8 mouse cellular contexts compared by ENCODE assay signal in the genomic region with DNA sequence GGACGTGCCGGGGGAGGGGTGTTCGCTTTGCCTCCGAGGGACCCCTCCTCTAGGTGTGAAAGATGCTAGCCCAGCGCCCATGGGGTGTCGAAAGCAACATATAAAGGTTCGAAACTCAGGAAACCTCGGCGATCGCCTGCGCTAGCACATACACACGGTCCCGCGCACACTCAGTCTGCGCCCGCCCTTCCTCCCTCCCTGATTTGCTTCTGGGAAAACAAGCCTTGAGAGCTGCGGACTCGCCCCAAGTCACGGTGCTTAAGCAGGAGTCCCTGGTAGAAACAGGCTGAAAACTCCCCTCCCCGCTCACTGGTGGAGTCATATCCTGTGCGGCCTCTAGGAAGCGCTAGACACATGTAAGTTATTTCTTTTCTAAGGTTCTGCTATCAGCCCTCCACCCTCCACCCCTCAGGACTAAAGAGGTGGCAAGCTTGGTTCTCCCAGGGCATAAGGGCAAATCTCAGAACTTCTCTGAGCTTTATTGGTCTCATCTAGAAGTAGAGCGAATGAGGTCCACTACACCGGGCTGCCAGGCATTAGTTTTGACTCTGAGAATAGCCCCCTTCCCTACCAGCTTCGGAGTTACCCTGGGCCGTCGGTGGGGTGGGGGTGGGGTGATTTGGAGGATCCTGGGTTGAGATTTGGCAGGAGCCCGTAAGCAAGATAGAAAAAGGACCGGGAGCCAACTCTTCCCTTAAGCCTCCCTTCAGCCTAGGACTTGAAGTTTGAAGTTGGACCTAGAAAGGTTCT. TPM values are rescaled to one million over a fixed set of nuclear protein-coding genes. Genes with fewer than 3 reads are reported as not detected.
DNase-seq lines count a peak whose midpoint lies in the region; ATAC-seq and TF ChIP-seq lines count a peak whose summit lies in the region.

No protein-coding gene starts in this region.

- H3K27me3 ChIP-seq in heart, embryonic 10.5 days (ENCODE audit: insufficient read depth, poor library complexity, severe bottlenecking): no peaks in the 10 kb centered on the region
- H3K27me3 ChIP-seq in kidney, embryonic 14.5 days (ENCODE audit: control insufficient read depth, insufficient read depth, low read length): no peaks in the 10 kb centered on the region
- H3K27me3 ChIP-seq in limb, embryonic 14.5 days (ENCODE audit: control insufficient read depth, insufficient read depth, low read length): no peaks in the 10 kb centered on the region
- no peaks in the 10 kb centered on the region for H3K27me3 ChIP-seq in midbrain, embryonic 16.5 days (ENCODE audit: control insufficient read depth, insufficient read depth, low read depth, low read length)
- H3K27me3 ChIP-seq in spleen, adult 2 months (ENCODE audit: control insufficient read depth, insufficient read depth, low read length): no peaks in the 10 kb centered on the region

- peaks cover 2% of the 10 kb centered on the region; the same call in 1 of the 2 replicates for H3K36me3 ChIP-seq in heart, embryonic 10.5 days
- H3K36me3 ChIP-seq in kidney, embryonic 14.5 days (ENCODE audit: control insufficient read depth, insufficient read depth, low read length): no peaks in the 10 kb centered on the region
- no peaks in the 10 kb centered on the region for H3K36me3 ChIP-seq in limb, embryonic 14.5 days (ENCODE audit: control insufficient read depth, insufficient read depth, low read length)
- no peaks in the 10 kb centered on the region for H3K36me3 ChIP-seq in midbrain, embryonic 16.5 days (ENCODE audit: control insufficient read depth, insufficient read depth, low read length)
- no peaks in the 10 kb centered on the region for H3K36me3 ChIP-seq in spleen, adult 2 months (ENCODE audit: control insufficient read depth, insufficient read depth, low read length)

- H3K4me3 ChIP-seq in embryonic fibroblast, embryonic 13.5 days (ENCODE audit: insufficient read depth, low read length): peak overlapping the region; percentile 58
- peak overlapping the region; percentile 91 for H3K4me3 ChIP-seq in heart, embryonic 10.5 days
- peak overlapping the region; percentile 87 for H3K4me3 ChIP-seq in kidney, embryonic 14.5 days (ENCODE audit: low read length)
- H3K4me3 ChIP-seq in limb, embryonic 14.5 days (replicated peaks; ENCODE audit: low read length): peak overlapping the region; percentile 77
- peak overlapping the region; percentile 77 for H3K4me3 ChIP-seq in midbrain, embryonic 16.5 days (ENCODE audit: low read depth, low read length)
- H3K4me3 ChIP-seq in spleen, adult 2 months (ENCODE audit: extremely low read depth, insufficient read depth, insufficient read length): peak overlapping the region; percentile 70

- ATAC-seq in kidney, embryonic 14.5 days (ENCODE audit: low FRiP score, low TSS enrichment): peak; percentile 74
- peak; percentile 48 for ATAC-seq in limb, embryonic 14.5 days (ENCODE audit: low FRiP score, low read depth)
- peak; percentile 49 for ATAC-seq in midbrain, embryonic 16.5 days

- H3K9ac ChIP-seq in kidney, embryonic 14.5 days (ENCODE audit: low read depth, low read length): peak overlapping the region; percentile 96
- peak overlapping the region; percentile 78 for H3K9ac ChIP-seq in limb, embryonic 14.5 days (ENCODE audit: low read depth, low read length, severe bottlenecking)
- peak overlapping the region; percentile 82 for H3K9ac ChIP-seq in midbrain, embryonic 16.5 days (ENCODE audit: low read depth, low read length)

- peak; percentile 27; the same call in 1 of the 2 replicates for TF ChIP-seq CTCF in embryonic fibroblast, embryonic 13.5 days (IDR thresholded peaks at IDR 0.05; ENCODE audit: borderline replicate concordance, insufficient read depth, low read length)
- TF ChIP-seq CTCF in spleen, adult 2 months (IDR thresholded peaks at IDR 0.05; ENCODE audit: extremely low read depth, insufficient read depth, insufficient read length, insufficient replicate concordance): peak; percentile 74; the same call in 1 of the 2 replicates

- DNase-seq in B cell, adult 2 months: peak; percentile 88 to 91
- peak; percentile 98 for DNase-seq in brain, adult 2 months (ENCODE audit: low read depth, low spot score)
- DNase-seq in heart, embryonic 10.5 days (ENCODE audit: low spot score): peak; percentile 95
- peak; percentile 97 for DNase-seq in limb, embryonic 14.5 days (ENCODE audit: low spot score)
- DNase-seq in spleen, adult 2 months (ENCODE audit: low read depth in 1 of 2, low spot score in 2 of 2): peak; percentile 88 to 91

- H3K4me1 ChIP-seq in embryonic fibroblast, embryonic 13.5 days (ENCODE audit: control insufficient read depth, insufficient read depth, low read length): no peaks in the 10 kb centered on the region; the same call in 1 of the 2 replicates
- peaks cover 10% of the 10 kb centered on the region for H3K4me1 ChIP-seq in heart, embryonic 10.5 days
- H3K4me1 ChIP-seq in kidney, embryonic 14.5 days (ENCODE audit: control insufficient read depth, insufficient read depth, low read length): peaks cover 31% of the 10 kb centered on the region
- peaks cover 21% of the 10 kb centered on the region for H3K4me1 ChIP-seq in limb, embryonic 14.5 days (ENCODE audit: control insufficient read depth, insufficient read depth, low read length)
- peaks cover 22% of the 10 kb centered on the region for H3K4me1 ChIP-seq in midbrain, embryonic 16.5 days (ENCODE audit: control insufficient read depth, insufficient read depth, low read length)
- H3K4me1 ChIP-seq in spleen, adult 2 months (ENCODE audit: control insufficient read depth, insufficient read depth, insufficient read length): no peaks in the 10 kb centered on the region; the same call in none of the 2 replicates

- WGBS in heart, embryonic 10.5 days: under 1% methylated on average over 29 of the region's 29 CpGs
- WGBS in kidney, embryonic 14.5 days: under 1% methylated on average over 29 of the region's 29 CpGs
- WGBS in limb, embryonic 14.5 days: under 1% methylated on average over 29 of the region's 29 CpGs
- WGBS in midbrain, embryonic 16.5 days: under 1% methylated on average over 29 of the region's 29 CpGs
- WGBS in spleen, adult 2 months: under 1% methylated on average over 29 of the region's 29 CpGs

- H3K9me3 ChIP-seq in heart, embryonic 10.5 days: no peaks in the 10 kb centered on the region
- no peaks in the 10 kb centered on the region for H3K9me3 ChIP-seq in kidney, embryonic 14.5 days (ENCODE audit: control insufficient read depth, low read length)
- no peaks in the 10 kb centered on the region for H3K9me3 ChIP-seq in limb, embryonic 14.5 days (ENCODE audit: control insufficient read depth, low read length)
- no peaks in the 10 kb centered on the region for H3K9me3 ChIP-seq in midbrain, embryonic 16.5 days (replicated peaks; ENCODE audit: control insufficient read depth, low read length, poor library complexity, severe bottlenecking)

- peak overlapping the region; percentile 74 for H3K4me2 ChIP-seq in kidney, embryonic 14.5 days (replicated peaks; ENCODE audit: low read depth, low read length)
- H3K4me2 ChIP-seq in limb, embryonic 14.5 days (replicated peaks; ENCODE audit: low read depth, low read length, severe bottlenecking): peak overlapping the region; percentile 75
- H3K4me2 ChIP-seq in midbrain, embryonic 16.5 days (ENCODE audit: low read length): peak overlapping the region; percentile 84

- H3K27ac ChIP-seq in embryonic fibroblast, embryonic 13.5 days (ENCODE audit: insufficient read depth, low read length): peak overlapping the region; percentile 97
- peak overlapping the region; percentile 97 for H3K27ac ChIP-seq in heart, embryonic 10.5 days
- peak overlapping the region; percentile 100 for H3K27ac ChIP-seq in kidney, embryonic 14.5 days (ENCODE audit: low read depth, low read length)
- H3K27ac ChIP-seq in limb, embryonic 14.5 days (replicated peaks; ENCODE audit: low read depth, low read length): peak overlapping the region; percentile 98
- peak overlapping the region; percentile 95 for H3K27ac ChIP-seq in midbrain, embryonic 16.5 days (ENCODE audit: low read length)
- peak overlapping the region; percentile 94 for H3K27ac ChIP-seq in spleen, adult 2 months (ENCODE audit: insufficient read depth, low read length)

- TF ChIP-seq POLR2A in embryonic fibroblast, embryonic 13.5 days (IDR thresholded peaks at IDR 0.05; ENCODE audit: low read depth, low read length): peak; percentile 72
- no peak for TF ChIP-seq POLR2A in limb, embryonic 14.5 days (IDR thresholded peaks at IDR 0.05; ENCODE audit: borderline replicate concordance, extremely low read depth, insufficient read depth, insufficient read length)
- TF ChIP-seq POLR2A in spleen, adult 2 months (IDR thresholded peaks at IDR 0.05; ENCODE audit: low read depth, low read length): peak; percentile 35

RNA-seq across cellular contexts. Expression of gene Jun, which starts 1.2 kb away (rescaled TPM):
- polyA plus RNA-seq in embryonic fibroblast, embryonic 13.5 days (2011; ENCODE audit: insufficient read length, low read depth, missing spikeins): 45.3 and 60.9 TPM in 2 replicates
- 75.7 and 76.6 TPM in 2 replicates for polyA plus RNA-seq in heart, embryonic 10.5 days (2016; fragmentation: Nextera tagmentation; extraction: Ambion mirVana)
- polyA plus RNA-seq in kidney, embryonic 14.5 days (2014; fragmentation: Nextera tagmentation; extraction: Ambion mirVana): 24.0 and 30.2 TPM in 2 replicates
- polyA plus RNA-seq in limb, embryonic 14.5 days (2012; rRNA removed): 65.3 and 91.6 TPM in 2 replicates
- polyA plus RNA-seq in limb, embryonic 14.5 days (2014; fragmentation: Nextera tagmentation; extraction: Ambion mirVana): 50.6 and 56.2 TPM in 2 replicates
- polyA plus RNA-seq in midbrain, embryonic 16.5 days (2015; fragmentation: Nextera tagmentation; extraction: Ambion mirVana): 49.3 and 54.0 TPM in 2 replicates
- polyA plus RNA-seq in spleen, adult 2 months (2012; rRNA removed): 16.7 and 19.4 TPM in 2 replicates

Comparison
In these comparisons a context has a peak if more than half of its experiments do, and no peak if none do; other contexts are left out.
1. Peak in every context shown above with its lines: DNase-seq, ATAC-seq, H3K4me3 ChIP-seq and H3K27ac ChIP-seq.